Mouse (Mus musculus) C2C12 (cell line): ENCODE results near the gene Wdsub1.

Experiments used
- CTCF ChIP-seq: IDR thresholded peaks from one replicate; pipeline ENCODE4 v1.5.1; 2011; ENCODE audit not compliant: control insufficient read depth, insufficient read depth, insufficient read length
- USF1 ChIP-seq: IDR thresholded peaks from one replicate; pipeline ENCODE4 v1.6.1; 2011; ENCODE audit warnings: low read depth, mild to moderate bottlenecking, control low read depth, moderate library complexity

- TF ChIP-seq CTCF: no peak
- TF ChIP-seq USF1: no peak
Observed at GRCm38 (mm10) chr2:59805595-59805994, 76.8 kb downstream of the Wdsub1 start.
